Mouse (Mus musculus): ENCODE data around the gene Aebp1. TPM values are rescaled to one million over a fixed set of nuclear protein-coding genes. Genes with fewer than 3 reads are reported as not detected.
"Not testable (repeated sequence)": the region's sequence is repeated elsewhere in the genome, so short reads cannot be mapped to it uniquely, and the experiment has no call there.

Aebp1 gene
- total RNA-seq, 2 experiments from 2014 or later, result 245 to 387 TPM

GRCm38 (mm10) chr11:5852314-5852713, 9.4 kb upstream of the Aebp1 start:
- no peak for DNase-seq (ENCODE audit: low spot score in 2 of 2)

GRCm38 (mm10) chr11:5855481-5855880, 6.3 kb upstream of the Aebp1 start:
- no peak for DNase-seq (ENCODE audit: low spot score in 2 of 2)

GRCm38 (mm10) chr11:5855902-5856301, 5.8 kb upstream of the Aebp1 start:
- DNase-seq (ENCODE audit: low spot score in 2 of 2), result no peak

- no peak for DNase-seq (ENCODE audit: low spot score in 2 of 2)
Observed at GRCm38 (mm10) chr11:5856479-5857130, 5.1 kb upstream of the Aebp1 start.

GRCm38 (mm10) chr11:5858723-5859122, 3.0 kb upstream of the Aebp1 start:
- no peak for DNase-seq (ENCODE audit: low spot score in 2 of 2)

- no peak for DNase-seq (ENCODE audit: low spot score in 2 of 2)
Observed at GRCm38 (mm10) chr11:5859883-5860550, 1.7 kb upstream of the Aebp1 start.

GRCm38 (mm10) chr11:5860639-5861038, 1.1 kb upstream of the Aebp1 start:
- no peak for DNase-seq (ENCODE audit: low spot score in 2 of 2)

- peak; percentile 58 to 68 for DNase-seq (ENCODE audit: low spot score in 2 of 2)
Observed at GRCm38 (mm10) chr11:5862394-5863105, 803 bp downstream of the Aebp1 start.

- no peak for DNase-seq (ENCODE audit: low spot score in 2 of 2)
Observed at GRCm38 (mm10) chr11:5867196-5867595, 5.4 kb downstream of the Aebp1 start.

GRCm38 (mm10) chr11:5868324-5868723, 6.6 kb downstream of the Aebp1 start:
- DNase-seq (ENCODE audit: low spot score in 2 of 2), result no peak

GRCm38 (mm10) chr11:5869331-5869730, 7.6 kb downstream of the Aebp1 start:
- no peak for DNase-seq (ENCODE audit: low spot score in 2 of 2)

- DNase-seq (ENCODE audit: low spot score in 2 of 2), result no peak
Observed at GRCm38 (mm10) chr11:5870069-5870468, 8.3 kb downstream of the Aebp1 start.

GRCm38 (mm10) chr11:5872707-5873106, 11.0 kb downstream of the Aebp1 start:
- no peak for DNase-seq (ENCODE audit: low spot score in 2 of 2)

- no peak for DNase-seq (ENCODE audit: low spot score in 2 of 2)
Observed at GRCm38 (mm10) chr11:5873192-5873591, 11.4 kb downstream of the Aebp1 start.

- DNase-seq (ENCODE audit: low spot score in 2 of 2), result no peak
Observed at GRCm38 (mm10) chr11:5877421-5877820, 15.7 kb downstream of the Aebp1 start.

- peak; percentile 93 for DNase-seq (ENCODE audit: low spot score in 2 of 2)
Observed at GRCm38 (mm10) chr11:5877921-5878526, 16.3 kb downstream of the Aebp1 start, which contains the start of gene Pold2. TSS of gene Pold2 (minus strand) at chr11:5878292.

- no peak for DNase-seq (ENCODE audit: low spot score in 2 of 2)
Observed at GRCm38 (mm10) chr11:5878661-5879060, 16.9 kb downstream of the Aebp1 start.

GRCm38 (mm10) chr11:5879905-5880304, 18.2 kb downstream of the Aebp1 start:
- DNase-seq (ENCODE audit: low spot score in 2 of 2), result peak; percentile 48 to 54

- no peak for DNase-seq (ENCODE audit: low spot score in 2 of 2)
Observed at GRCm38 (mm10) chr11:5882518-5882917, 20.8 kb downstream of the Aebp1 start.

- peak; percentile 54 to 63 for DNase-seq (ENCODE audit: low spot score in 2 of 2)
Observed at GRCm38 (mm10) chr11:5886187-5886586, 24.4 kb downstream of the Aebp1 start.

GRCm38 (mm10) chr11:5887250-5887649, 25.5 kb downstream of the Aebp1 start:
- DNase-seq (ENCODE audit: low spot score in 2 of 2), result peak in 1 of 2 experiments; percentile 16

GRCm38 (mm10) chr11:5888563-5888962, 26.8 kb downstream of the Aebp1 start:
- DNase-seq (ENCODE audit: low spot score in 2 of 2), result not testable (repeated sequence)
